Mouse (Mus musculus): Measurements from ENCODE around the gene Cdan1. TPM values are rescaled to one million over a fixed set of nuclear protein-coding genes. Genes with fewer than 3 reads are reported as not detected.

Cdan1 gene
- 10 to 100 TPM; 20.8 to 23.3 TPM for total RNA-seq (2021)

DNA sequence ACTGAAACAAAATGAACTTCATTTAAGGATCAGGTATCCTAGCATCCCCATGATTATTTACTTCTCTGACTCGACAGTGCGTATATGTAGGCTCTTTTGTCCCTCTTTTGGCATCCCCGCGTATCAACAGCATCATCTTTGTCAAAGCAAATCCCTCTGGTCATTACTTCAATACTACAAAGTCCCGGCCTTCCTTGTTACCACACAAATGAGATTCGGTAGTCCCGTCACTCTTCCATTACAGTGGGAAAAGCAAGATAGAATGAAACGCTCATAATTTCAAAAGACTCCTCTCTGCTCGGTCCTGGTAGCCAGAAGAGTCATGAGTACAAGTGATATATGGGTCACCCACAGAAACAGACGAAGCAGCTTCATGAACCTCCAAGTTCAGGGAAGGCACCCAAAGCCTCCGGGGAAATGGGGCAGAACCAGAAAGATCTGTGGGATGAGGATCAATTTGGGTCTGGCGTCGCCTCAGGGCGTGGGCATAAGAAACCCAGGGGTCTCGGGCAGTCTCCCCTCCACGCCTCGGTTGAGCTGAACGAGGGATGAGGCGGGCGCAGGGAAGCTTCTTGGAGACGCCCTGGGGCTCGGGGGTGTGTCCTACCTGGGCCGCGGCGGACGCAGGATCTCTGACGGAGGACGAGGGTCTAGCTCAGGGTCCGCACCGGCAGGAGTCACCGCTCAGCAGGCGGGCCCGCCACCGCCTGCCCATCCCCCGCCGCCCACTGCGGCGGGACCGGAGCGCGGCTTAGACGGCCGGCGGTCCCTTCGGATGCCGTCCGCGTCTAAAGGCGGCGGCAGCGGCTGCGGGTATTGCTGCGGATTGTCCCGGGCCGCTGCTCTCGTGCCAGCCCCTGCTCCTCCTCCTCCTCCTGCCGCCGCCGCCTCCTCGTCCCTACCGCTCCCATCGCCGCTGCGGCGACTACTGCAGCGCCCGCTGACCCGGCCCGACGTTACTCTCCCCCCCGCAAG, at the start of gene Cdan1:
Gene Cdan1, minus strand, starts transcription at position 680 of the 975 bp plus-strand sequence.
- intact Hi-C loops (cut with DNase I): loop anchor here (1.0 kb wide), 1 partner anchor 119 kb away; no protein-coding TSS in a partner anchor
- DNase-seq (ENCODE audit: extremely low spot score in 1 of 2, low spot score in 2 of 2): peak in 1 of 2 experiments; percentile 73

DNA sequence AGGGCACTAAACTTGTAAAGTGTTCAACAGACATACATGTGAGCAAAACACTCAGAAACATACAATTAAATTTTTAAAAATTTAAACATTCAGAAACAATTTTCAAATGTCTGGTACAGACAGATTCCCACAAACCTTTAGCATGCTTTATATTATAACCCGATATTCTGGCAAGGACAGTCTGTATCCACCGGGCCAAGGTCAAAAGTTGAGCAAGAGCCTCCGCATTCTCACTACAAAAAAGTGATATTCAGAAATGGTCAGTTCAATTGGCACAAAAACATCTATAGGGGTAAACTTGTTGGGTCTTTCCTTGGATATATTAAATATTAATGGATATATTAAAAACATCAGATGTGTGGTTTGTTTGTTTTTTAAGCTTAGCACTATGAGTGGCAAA, 46.4 kb upstream of the Cdan1 start:
- DNase-seq (ENCODE audit: extremely low spot score in 1 of 2, low spot score in 2 of 2): no peak
- intact Hi-C loops (cut with DNase I): no loop called here

DNA sequence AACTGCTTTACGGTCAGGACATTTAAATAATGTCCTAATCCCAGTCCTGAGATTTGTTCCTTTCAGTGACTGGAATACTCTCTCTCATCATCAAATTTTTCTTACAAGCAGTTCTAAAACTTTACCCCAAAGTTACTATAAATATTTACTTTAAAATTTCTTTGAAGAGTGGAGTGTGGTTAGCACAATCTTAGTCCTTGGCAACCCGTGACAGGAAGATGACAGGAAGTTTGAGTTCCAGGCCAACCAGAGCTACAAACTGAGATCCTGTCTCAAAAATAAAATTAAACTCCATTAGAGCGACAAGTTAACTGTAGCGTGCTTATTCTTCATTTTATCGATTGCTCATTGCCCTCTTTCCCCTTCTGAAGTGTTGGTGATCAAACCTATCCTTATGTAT, 37.7 kb upstream of the Cdan1 start:
- no peak for DNase-seq (ENCODE audit: extremely low spot score in 1 of 2, low spot score in 2 of 2)
- intact Hi-C loops (cut with DNase I): no loop called here

DNA sequence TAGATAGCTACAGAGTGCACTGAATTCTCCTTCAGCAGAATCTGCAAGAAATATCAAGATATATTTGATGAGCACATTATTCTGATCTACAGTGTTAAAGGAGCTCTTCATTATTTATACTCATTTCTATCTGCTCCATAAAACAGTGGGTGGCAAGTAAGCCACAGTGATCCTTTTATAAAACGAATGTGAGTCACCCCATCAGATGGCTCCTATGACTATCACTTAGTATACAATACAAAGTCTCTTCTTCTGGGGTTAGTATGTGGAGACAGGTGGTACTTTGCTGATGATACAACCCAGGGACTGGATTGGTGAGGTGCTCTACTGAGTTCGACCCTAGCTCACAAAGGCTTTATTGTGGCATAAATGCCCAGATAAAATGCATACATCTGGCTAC, 23.3 kb upstream of the Cdan1 start:
- no peak for DNase-seq (ENCODE audit: extremely low spot score in 1 of 2, low spot score in 2 of 2)
- intact Hi-C loops (cut with DNase I): no loop called here

DNA sequence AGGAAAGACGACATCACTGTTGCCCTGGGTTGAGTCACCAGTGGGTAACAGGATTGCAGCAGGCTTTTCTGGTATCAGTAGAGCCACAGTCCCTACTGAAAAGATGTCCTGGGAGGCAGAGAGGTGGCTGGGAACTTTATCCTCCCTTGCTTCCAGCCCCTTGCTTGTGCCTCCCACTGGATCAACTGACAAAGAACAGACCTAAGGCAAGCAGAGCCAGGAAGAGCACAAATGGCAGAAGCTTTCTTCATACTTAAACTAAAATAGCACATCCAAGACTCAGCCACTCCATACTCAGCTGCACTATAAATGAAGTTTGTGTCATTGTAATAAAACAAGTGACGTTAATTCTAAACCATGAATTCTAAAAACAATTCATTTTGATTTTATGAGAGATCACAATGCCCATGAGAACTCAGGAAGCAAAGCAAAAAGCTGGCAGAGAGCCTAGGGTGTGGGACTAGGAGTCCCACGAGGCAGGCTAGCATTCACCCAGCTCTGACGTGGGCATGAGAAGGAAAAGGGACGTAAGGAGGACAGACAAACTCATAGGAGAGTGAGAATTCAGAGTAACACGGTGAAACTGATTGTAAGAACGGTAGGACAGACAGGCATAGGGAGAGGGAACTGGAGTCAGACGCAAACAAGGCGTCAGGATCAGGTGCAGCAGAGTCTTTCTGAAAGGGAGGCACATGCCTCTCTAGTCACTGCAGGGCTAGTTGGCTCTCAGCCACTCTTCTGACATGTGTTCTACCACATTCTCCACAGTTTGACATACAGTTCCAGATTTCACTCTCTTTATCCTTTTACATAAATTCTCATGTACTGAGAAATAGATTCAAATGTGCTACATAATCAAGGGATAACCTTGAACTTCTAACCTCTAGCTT, 21.8 kb upstream of the Cdan1 start:
- peak in 1 of 2 experiments; percentile 46 for DNase-seq (ENCODE audit: extremely low spot score in 1 of 2, low spot score in 2 of 2)
- intact Hi-C loops (cut with DNase I): no loop called here

DNA sequence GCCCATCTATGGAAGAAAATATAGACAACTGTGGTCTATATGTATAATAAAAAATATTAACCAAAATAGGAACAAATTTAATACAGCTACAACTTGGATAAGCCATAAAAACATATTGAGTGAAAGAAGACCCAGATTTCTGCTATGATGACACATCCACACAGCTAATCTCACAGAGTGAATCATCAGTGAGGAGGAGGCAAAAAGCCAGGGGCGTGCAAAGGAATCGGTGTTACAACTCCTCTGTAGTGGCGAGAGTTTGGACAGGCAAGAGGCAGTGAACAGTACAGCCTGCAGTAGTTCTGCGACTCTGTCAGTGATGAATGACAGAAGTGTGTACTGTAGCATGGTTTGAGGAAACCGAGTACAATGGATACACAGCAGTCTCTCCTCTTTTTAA, 17.4 kb upstream of the Cdan1 start:
- intact Hi-C loops (cut with DNase I): loop anchor here (10.0 kb wide), 1 partner anchor 113 kb away; no protein-coding TSS in a partner anchor

DNA sequence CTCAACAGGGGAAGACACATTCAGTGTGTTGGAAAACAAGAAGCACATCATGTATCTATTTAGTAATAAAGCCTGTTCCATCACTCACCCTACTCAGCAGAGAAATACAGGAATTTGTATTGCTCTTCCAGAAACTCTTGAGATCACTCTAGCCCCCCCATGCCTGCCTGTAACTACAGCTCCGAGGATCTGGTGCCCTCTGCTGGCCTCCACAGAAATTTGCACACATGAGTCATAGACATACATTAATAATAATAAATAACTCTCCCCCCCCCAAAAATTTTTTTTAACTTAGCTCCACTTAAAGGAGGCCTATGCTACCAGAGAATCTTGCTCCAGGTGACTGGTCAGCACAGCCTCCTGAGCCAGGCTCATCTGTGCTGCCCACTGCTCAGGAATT, 16.6 kb upstream of the Cdan1 start:
- DNase-seq (ENCODE audit: extremely low spot score in 1 of 2, low spot score in 2 of 2): peak in 1 of 2 experiments; percentile 46
- intact Hi-C loops (cut with DNase I): loop anchor here (10.0 kb wide), 1 partner anchor 112 kb away; no protein-coding TSS in a partner anchor

More for the DNA sequence above, 17.4 kb upstream of the Cdan1 start:
- DNase-seq (ENCODE audit: extremely low spot score in 1 of 2, low spot score in 2 of 2): no peak

DNA sequence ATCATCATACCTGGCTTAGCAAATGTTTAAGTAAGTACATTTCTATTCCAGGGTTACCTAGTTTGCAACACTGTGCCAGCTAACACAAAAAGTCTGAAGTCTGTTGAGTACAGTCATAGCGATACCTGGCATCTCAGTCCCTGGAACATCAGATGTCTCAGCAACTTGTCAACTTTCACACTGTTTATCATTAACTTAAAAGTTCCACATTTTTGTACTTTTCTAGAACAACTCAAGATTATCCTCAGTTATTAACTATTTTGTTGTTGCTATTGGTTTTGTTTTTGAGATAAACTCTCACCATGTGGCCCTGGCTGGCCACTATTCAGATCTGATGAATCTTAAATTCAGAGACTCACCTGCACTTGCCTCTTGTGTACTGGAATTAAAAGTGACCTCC, 13.5 kb upstream of the Cdan1 start:
- intact Hi-C loops (cut with DNase I): loop anchor here (10.0 kb wide), 1 partner anchor 109 kb away; no protein-coding TSS in a partner anchor
- DNase-seq (ENCODE audit: extremely low spot score in 1 of 2, low spot score in 2 of 2): no peak

DNA sequence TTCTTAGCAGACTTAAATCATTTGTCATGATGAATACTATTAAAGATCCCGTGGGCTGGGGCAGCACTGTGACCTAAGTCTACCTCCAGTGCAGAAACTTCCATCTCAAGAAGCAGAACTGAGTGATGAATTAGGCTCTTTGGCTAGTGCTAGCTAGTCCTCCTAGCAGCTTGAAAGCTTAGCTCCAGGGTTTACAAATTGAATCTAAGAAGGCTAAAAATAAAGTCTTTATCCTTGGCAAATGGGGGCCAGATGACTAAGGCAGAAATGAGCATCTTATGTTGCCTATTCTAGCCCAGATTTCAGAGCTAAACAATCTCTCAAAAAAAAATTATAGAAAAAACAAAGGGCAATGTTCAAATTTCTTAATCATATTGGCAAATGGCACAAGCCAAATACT, 10.8 kb upstream of the Cdan1 start:
- intact Hi-C loops (cut with DNase I): loop anchor here (10.0 kb wide), 1 partner anchor 106 kb away; no protein-coding TSS in a partner anchor
- DNase-seq (ENCODE audit: extremely low spot score in 1 of 2, low spot score in 2 of 2): no peak

DNA sequence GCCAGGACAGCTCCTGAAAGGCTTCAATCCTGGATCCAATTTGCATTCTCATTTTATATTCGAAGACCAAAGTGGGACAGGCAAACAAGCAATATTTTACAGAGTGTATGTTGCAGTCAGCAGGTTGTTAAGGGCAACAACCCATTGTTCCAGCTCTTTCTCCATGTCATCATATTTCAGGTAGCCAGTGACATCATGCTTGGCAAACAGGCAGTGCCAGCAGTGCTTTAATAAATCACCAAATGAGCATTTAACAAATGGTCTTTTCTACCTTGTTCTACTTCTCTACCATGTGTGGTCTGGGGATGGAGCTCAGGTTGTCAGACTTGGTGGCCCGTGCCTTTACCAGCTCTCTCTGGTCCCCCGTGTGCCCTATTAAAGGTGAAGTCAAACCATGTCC, 8.2 kb upstream of the Cdan1 start:
- intact Hi-C loops (cut with DNase I): no loop called here
- DNase-seq (ENCODE audit: extremely low spot score in 1 of 2, low spot score in 2 of 2): no peak

DNA sequence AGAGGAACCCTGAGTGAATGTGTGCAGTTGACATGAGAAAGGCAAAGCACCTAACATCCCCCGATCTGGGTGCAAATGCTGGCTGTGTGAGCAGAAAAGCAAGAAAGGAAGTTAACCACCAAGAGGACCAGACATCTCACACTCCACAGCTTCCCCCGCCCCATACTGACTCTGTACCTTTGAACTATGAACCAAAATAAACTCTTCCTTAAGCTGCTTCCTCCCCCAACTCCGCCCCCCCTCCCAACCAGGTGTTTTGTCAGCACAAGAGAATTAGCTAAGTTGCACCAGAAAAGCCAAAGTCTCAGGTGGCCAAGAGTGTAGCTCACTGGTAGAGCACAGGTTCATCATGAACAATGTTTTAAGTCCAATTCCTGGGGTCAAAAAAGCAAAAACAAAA, 3.2 kb upstream of the Cdan1 start:
- DNase-seq (ENCODE audit: extremely low spot score in 1 of 2, low spot score in 2 of 2): no peak
- intact Hi-C loops (cut with DNase I): no loop called here

DNA sequence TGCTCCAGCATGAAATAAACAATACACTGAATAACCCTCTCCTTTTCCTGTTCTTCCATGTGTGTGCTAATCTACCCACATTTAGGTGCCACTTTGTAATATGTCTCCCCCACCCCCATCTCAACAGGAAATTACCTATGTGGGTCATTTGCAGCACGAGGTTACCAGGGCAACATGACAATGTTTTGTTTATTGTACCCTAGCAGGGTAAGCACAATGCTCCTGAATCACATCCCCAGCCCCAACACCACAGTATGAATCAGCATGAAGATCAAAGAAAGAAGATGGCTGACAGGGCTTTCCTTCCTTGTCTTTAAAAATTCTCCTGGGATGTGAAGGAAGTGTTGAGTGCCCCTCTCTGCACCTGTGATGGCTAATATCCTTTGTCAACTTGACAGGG, 2.7 kb upstream of the Cdan1 start:
- no peak for DNase-seq (ENCODE audit: extremely low spot score in 1 of 2, low spot score in 2 of 2)
- intact Hi-C loops (cut with DNase I): no loop called here

DNA sequence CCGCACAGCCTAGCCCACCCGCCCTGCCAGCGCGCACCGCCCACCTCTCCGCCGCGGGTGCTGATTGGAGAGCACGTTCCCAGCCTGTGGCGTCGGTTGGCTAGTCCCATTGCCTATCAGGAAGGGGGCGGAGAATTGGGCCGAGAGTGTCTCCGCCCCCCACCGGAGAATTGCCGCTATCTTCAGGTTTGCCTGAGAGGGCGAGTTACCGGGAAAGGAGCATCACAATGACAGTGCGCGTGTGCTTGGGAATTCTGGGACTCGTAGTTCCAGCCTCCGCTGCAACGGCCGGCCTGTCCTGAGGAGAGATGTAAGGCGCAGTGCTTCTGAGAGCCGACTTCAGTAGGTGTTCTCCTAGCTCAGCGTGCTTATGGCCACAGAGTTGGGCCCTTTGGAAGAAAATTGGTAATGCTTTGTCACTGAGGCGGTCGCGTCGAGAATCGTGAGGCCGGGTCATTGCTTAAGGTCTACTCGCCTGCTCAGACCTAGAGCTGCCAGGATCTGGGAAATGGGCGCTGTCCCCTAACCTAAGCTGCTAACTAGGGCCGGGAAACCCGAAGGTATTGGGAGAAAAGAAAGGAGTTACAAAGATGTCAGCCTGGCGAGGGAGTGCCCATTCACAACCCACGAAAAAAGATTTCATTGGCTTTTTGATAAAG, 625 bp upstream of the Cdan1 start, which contains the start of gene Ttbk2:
Gene Ttbk2, minus strand, starts transcription at position 181 of the 659 bp plus-strand sequence.
- intact Hi-C loops (cut with DNase I): loop anchor here (1.0 kb wide), 1 partner anchor 120 kb away; no protein-coding TSS in a partner anchor
- peak; percentile 98 for DNase-seq (ENCODE audit: extremely low spot score in 1 of 2, low spot score in 2 of 2)

DNA sequence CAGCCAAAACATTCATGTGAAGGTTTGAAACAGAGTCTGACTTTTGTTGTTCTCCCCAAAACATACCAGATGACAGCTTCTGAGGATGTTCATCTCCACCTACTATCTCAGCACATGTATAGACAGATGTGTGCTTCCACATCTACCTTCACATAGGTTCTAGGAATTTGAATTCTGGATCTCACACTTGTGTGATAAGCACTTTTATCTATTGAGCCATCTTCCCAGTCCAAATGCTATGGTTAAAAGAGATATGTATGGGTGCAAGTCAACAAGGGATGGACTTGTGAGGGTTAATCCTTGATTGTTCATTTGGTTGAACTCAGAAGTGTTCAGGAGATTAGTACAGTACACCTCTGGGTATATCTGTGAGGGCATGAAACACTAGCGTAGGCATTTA, 4.6 kb downstream of the Cdan1 start:
- intact Hi-C loops (cut with DNase I): no loop called here
- DNase-seq (ENCODE audit: extremely low spot score in 1 of 2, low spot score in 2 of 2): no peak

DNA sequence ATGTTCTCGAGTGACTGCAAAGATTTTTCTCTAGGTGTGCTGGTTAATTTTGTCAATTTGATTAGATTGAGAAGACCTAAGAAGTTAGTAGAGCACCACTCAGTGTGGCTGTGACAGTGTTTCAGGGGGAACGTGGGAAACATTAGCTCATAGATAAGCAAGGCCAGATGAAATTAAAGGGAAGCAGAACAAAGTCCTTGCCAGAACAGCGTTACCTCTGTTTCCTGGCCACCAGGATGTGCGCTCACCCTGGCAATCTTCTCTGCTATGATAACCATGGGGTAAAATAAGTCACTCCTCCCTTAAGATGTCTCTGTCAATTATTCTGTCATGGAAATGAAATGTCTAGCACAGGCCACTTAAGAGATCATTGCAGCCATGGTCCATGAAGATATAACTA, 5.9 kb downstream of the Cdan1 start:
- intact Hi-C loops (cut with DNase I): no loop called here
- no peak for DNase-seq (ENCODE audit: extremely low spot score in 1 of 2, low spot score in 2 of 2)

DNA sequence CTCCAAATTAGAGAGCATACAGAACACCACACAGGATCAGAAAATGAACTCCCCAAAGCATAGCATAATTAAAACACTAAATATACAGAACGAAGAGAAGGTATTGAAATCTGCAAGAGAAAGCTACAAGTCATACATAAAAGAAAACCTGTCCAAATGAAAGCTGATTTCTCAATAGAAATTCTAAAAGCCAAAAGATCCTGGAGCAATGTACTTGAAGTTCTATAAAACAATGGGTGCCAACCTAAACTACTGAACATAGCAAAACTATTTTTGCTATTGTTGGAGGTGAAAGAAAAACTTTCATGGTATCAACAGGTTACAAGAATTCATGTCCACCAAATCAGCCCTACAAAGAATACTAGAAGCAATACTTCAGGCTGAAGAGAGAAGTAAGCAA, 8.7 kb downstream of the Cdan1 start:
- intact Hi-C loops (cut with DNase I): no loop called here
- DNase-seq (ENCODE audit: extremely low spot score in 1 of 2, low spot score in 2 of 2): no peak

DNA sequence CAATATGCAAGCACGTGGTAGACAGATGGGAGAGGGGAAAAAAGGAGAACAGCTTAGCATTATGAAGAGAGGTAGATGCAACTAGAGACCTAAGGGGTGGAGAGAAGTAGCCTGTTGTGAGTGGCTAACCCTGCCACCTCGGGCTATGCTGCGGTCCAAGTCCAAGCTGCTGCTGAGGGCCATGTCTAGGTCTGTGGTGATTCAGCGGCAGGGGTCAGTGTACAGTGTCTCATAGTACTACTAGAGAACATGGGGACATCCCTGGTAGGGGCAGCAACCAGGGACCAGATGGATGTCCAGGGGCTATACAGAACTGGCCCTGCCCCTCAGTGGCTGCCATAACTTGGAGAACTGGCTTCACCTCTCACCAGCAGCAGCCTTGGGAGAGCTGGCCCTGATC, 14.8 kb downstream of the Cdan1 start:
- no peak for DNase-seq (ENCODE audit: extremely low spot score in 1 of 2, low spot score in 2 of 2)
- intact Hi-C loops (cut with DNase I): no loop called here

DNA sequence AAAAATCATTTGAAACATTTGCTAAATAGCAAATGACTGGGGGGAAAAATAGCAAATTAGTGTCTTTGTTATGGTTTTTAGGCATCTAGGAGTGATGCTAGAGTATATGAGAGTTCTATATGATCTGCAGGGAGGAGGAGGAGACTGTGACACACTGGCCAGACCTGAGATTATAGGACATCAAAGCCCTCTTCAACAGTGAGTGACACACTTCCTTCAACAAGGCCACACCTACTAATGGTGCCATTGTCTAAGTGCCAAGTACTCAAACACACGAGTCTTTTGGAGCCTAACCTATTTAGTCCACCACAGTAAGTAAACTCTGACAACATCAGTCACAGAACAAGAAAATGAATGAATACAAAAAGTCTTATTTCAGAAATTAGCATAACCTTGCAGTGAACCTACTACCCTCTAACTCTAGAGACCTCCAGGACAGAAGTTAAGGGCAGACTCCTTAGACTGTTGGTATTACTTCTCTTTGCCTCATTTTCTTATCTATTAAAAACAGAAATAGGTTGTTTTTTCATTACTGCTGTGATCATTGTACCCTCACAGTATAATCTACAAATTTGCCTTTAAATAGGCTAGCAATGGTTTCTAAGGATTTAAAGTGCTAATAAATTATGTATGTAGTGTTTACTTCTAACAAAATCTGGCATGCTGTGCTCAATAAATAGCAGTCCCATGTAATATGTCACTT, 22.8 kb downstream of the Cdan1 start:
- DNase-seq (ENCODE audit: extremely low spot score in 1 of 2, low spot score in 2 of 2): no peak
- intact Hi-C loops (cut with DNase I): no loop called here

Measured in left cerebral cortex, postnatal 10 days (tissue).